Mouse (Mus musculus) embryonic facial prominence, embryonic 10.5 days (tissue): ENCODE measurements around the gene Gm609. TPM values are rescaled to one million over a fixed set of nuclear protein-coding genes. Genes with fewer than 3 reads are reported as not detected.

Experiments used
- DNase-seq: peaks from one replicate; pipeline ENCODE4 v3.0.0-alpha.2; 2017; ENCODE audit warnings: low spot score
- H3K27ac ChIP-seq: fragments of 300-500 bp; sonication (generic); replicated peaks from 2 replicates; pipeline ENCODE4 v1.5.1; 2016; ENCODE audit warnings: mild to moderate bottlenecking
- H3K27me3 ChIP-seq: fragments of 300-500 bp; sonication (generic); replicated peaks from 2 replicates; pipeline ENCODE4 v1.6.1; 2016; ENCODE audit warnings: low read depth, mild to moderate bottlenecking; ENCODE audit not compliant: poor library complexity, severe bottlenecking
- H3K36me3 ChIP-seq: fragments of 300-500 bp; sonication (generic); replicated peaks from 2 replicates; pipeline ENCODE4 v1.6.1; 2016; ENCODE audit warnings: mild to moderate bottlenecking, moderate library complexity
- H3K4me1 ChIP-seq: fragments of 300-500 bp; sonication (generic); 2 replicates; pipeline ENCODE4 v1.6.1; 2016
- H3K4me3 ChIP-seq: fragments of 300-500 bp; sonication (generic); 2 replicates; pipeline ENCODE4 v1.5.1; 2016; ENCODE audit warnings: mild to moderate bottlenecking, moderate library complexity
- H3K9me3 ChIP-seq: fragments of 300-500 bp; sonication (generic); 2 replicates; pipeline ENCODE4 v1.6.1; 2016; ENCODE audit warnings: mild to moderate bottlenecking
- WGBS: fragments of 180-500 bp; shearing (Covaris S2); methylation state at CpG from one replicate; pipeline ENCODE4 v1.1.7; 2016; 5-methylcytosine and 5-hydroxymethylcytosine counted together
- polyA plus RNA-seq: library from polyadenylated mRNA; unstranded; fragments of >200 nt; fragmentation: Nextera tagmentation; extraction: Ambion mirVana; gene quantifications from 2 replicates; pipeline ENCODE4 v1.2.1, GENCODE M21; 2016

Gm609 gene
- polyA plus RNA-seq, 1 experiment from 2014 or later = not detected

DNA sequence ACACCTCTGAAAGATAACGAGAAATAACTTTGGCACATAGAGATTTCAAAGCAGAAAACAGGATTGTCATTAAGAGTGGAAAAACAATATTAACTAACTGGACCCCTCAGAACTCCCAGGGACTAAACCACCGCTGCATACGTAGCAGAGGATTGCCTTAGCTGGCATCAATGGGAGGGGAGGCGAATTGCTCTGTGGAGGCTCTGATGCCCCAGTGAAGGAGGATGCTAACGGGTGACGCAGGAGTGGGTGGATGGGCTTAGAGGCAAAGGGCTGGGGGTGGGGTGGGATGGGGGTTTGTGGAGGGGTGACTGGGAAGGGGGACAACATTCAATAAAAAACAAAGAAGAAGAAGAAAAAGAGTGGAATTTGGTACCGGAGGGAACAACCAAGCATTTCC, 126.7 kb downstream of the Gm609 start:
- H3K27ac ChIP-seq = no peak overlapping the region
- WGBS = 85% methylated on average over 7 of the region's 7 CpGs
- no peaks in the 10 kb centered on the region for H3K9me3 ChIP-seq
- H3K4me1 ChIP-seq = no peaks in the 10 kb centered on the region
- no peak for DNase-seq
- no peaks in the 10 kb centered on the region for H3K27me3 ChIP-seq
- no peak overlapping the region for H3K4me3 ChIP-seq
- H3K36me3 ChIP-seq = no peaks in the 10 kb centered on the region

GRCm38 (mm10) chr16:45365353-45365752, 127.4 kb downstream of the Gm609 start:
- no peaks in the 10 kb centered on the region for H3K36me3 ChIP-seq
- H3K27ac ChIP-seq = no peak overlapping the region
- H3K27me3 ChIP-seq = no peaks in the 10 kb centered on the region
- H3K4me1 ChIP-seq = no peaks in the 10 kb centered on the region
- WGBS = 89% methylated on average over 9 of the region's 9 CpGs
- DNase-seq = no peak
- no peak overlapping the region for H3K4me3 ChIP-seq
- H3K9me3 ChIP-seq = no peaks in the 10 kb centered on the region

GRCm38 (mm10) chr16:45364627-45365026, 128.1 kb downstream of the Gm609 start:
- no peak overlapping the region for H3K27ac ChIP-seq
- no peaks in the 10 kb centered on the region for H3K4me1 ChIP-seq
- DNase-seq = no peak
- H3K9me3 ChIP-seq = no peaks in the 10 kb centered on the region
- H3K4me3 ChIP-seq = no peak overlapping the region
- H3K36me3 ChIP-seq = no peaks in the 10 kb centered on the region
- WGBS = 93% methylated on average over 1 of the region's 1 CpGs
- H3K27me3 ChIP-seq = no peaks in the 10 kb centered on the region

DNA sequence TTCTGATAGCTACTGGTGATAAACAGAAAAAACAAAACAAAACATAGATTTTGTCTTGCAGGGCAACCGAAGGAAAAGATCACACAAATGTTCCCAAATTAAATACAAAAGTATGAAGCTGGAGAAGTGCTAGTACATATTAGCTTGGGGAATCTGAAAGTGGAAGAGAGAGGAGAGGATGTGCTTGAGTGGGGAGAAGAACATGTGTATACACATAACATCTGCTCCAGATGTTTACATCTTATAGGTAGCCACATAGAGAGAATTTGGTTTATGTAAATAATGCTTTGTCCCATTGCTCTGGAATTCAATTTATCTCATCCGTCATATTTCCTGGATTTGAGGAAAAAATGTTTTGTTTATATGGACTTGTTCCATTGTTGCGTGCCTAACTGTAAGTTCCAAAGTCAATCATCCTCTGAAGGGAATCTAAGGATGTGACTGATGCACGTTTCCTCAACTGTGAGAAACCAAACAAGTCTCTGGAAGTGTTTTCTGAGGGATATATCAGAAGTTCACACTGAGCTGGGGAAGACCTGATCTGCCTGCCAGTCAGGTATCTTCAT, 129.2 kb downstream of the Gm609 start:
- Histone ChIP-seq H3K4me3 (no peak overlapping the region), H3K9me3 (no peaks in the 10 kb centered on the region), H3K36me3 (no peaks in the 10 kb centered on the region), H3K27me3 (no peaks in the 10 kb centered on the region), H3K27ac (no peak overlapping the region), H3K4me1 (no peaks in the 10 kb centered on the region)
- 84% methylated on average over 4 of the region's 4 CpGs for WGBS
- DNase-seq = no peak

Other genes starting within 250 kb of the Gm609 start
- 6.6 and 8.1 TPM in 2 replicates for gene Cd200, start 83.9 kb downstream of the Gm609 start, polyA plus RNA-seq
- not detected in 2 replicates for gene Gm17783, start 39.1 kb upstream of the Gm609 start, polyA plus RNA-seq
- not detected in 2 replicates for gene Slc9c1, start 42.3 kb upstream of the Gm609 start, polyA plus RNA-seq
- gene Gcsam, start 117.4 kb upstream of the Gm609 start, polyA plus RNA-seq = 0.10 TPM in 1 of 2 replicates, not detected in the other
- 0.09 TPM in 1 of 2 replicates, not detected in the other for gene BC016579, start 161.1 kb upstream of the Gm609 start, polyA plus RNA-seq
- 0.15 and 0.21 TPM in 2 replicates for gene Tmprss7, start 200.7 kb upstream of the Gm609 start, polyA plus RNA-seq
- 88.6 and 91.5 TPM in 2 replicates for gene Tagln3, start 231.6 kb upstream of the Gm609 start, polyA plus RNA-seq
- gene Abhd10, start 250.0 kb upstream of the Gm609 start, polyA plus RNA-seq = 40.7 and 43.8 TPM in 2 replicates